Comparison of ENCODE assay signal across 10 mouse cellular contexts in the genomic region with DNA sequence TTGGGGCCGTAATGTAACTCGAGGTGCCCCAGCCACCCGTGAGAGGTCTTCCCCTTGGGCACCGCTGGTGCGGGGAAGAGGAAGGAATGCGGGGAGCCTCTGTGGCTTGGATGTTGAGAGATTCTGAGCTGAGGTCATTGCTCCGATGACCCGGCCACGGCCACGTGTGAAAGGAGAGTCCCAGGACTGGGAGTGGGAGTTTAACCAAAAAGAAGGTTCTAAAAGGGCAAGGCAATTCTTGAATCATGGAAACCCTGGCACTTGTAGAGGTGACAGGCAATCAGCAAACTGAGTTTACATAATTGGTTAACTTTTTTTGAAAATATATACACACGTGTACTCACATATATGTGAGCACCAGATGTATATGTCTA. TPM values are rescaled to one million over a fixed set of nuclear protein-coding genes. Genes with fewer than 3 reads are reported as not detected.
DNase-seq lines count a peak whose midpoint lies in the region; ATAC-seq and TF ChIP-seq lines count a peak whose summit lies in the region.
"Had no signal": no experiment of that assay in that cellular context is flagged by ENCODE, and none has a peak within 500 bp of the region (broad histone marks: within the 10 kb centered on the region; RNA-seq: fewer than 3 reads in every experiment).

No protein-coding gene starts in this region.

- no peak for TF ChIP-seq POLR2A in bone marrow macrophage, adult 2 months (IDR thresholded peaks at IDR 0.05; ENCODE audit: borderline replicate concordance, low read depth, low read length)

- DNase-seq in heart, postnatal 14 days = no peak
- DNase-seq in midbrain, embryonic 10.5 days (ENCODE audit: low spot score) = no peak
- DNase-seq in gastrocnemius, postnatal 36 days = no peak
- no peak for DNase-seq in gastrocnemius, postnatal 10 days
- DNase-seq in left cerebral cortex, postnatal 4 days = no peak

- H3K4me1 ChIP-seq in heart, embryonic 12.5 days (replicated peaks) = peaks cover 4% of the 10 kb centered on the region; the same call in 1 of the 2 replicates
- no peaks in the 10 kb centered on the region for H3K4me1 ChIP-seq in bone marrow macrophage, adult 2 months (ENCODE audit: control insufficient read depth, insufficient read depth, low read length)
- H3K4me1 ChIP-seq in hindbrain, embryonic 12.5 days = peaks cover 9% of the 10 kb centered on the region
- peaks cover 19% of the 10 kb centered on the region for H3K4me1 ChIP-seq in midbrain, embryonic 10.5 days

- peaks cover 63% of the 10 kb centered on the region for H3K27me3 ChIP-seq in heart, embryonic 12.5 days (replicated peaks)
- H3K27me3 ChIP-seq in hindbrain, embryonic 12.5 days = peaks cover 16% of the 10 kb centered on the region
- peaks cover 61% of the 10 kb centered on the region for H3K27me3 ChIP-seq in midbrain, embryonic 10.5 days (ENCODE audit: low read depth, poor library complexity, severe bottlenecking)

- peak overlapping the region; percentile 59 for H3K4me3 ChIP-seq in heart, embryonic 12.5 days
- peak overlapping the region; percentile 53 for H3K4me3 ChIP-seq in bone marrow macrophage, adult 2 months (ENCODE audit: insufficient read depth, low read length)
- H3K4me3 ChIP-seq in hindbrain, embryonic 12.5 days = peak overlapping the region; percentile 60
- peak overlapping the region; percentile 75 for H3K4me3 ChIP-seq in midbrain, embryonic 10.5 days

- H3K4me2 ChIP-seq in heart, embryonic 12.5 days = peak overlapping the region; percentile 96
- peak overlapping the region; percentile 95 for H3K4me2 ChIP-seq in hindbrain, embryonic 12.5 days (replicated peaks)

- no peak for TF ChIP-seq CTCF in bone marrow macrophage, adult 2 months (IDR thresholded peaks at IDR 0.05; ENCODE audit: low read depth, low read length)

- intact Hi-C loops in heart, postnatal 14 days (cut with DNase I) = no loop called here
- intact Hi-C loops in gastrocnemius, postnatal 36 days (cut with DNase I) = no loop called here
- intact Hi-C loops in left cerebral cortex, postnatal 4 days (cut with DNase I) = no loop called here

- 9% methylated on average over 11 of the region's 11 CpGs for WGBS in heart, embryonic 12.5 days
- 9% methylated on average over 11 of the region's 11 CpGs for WGBS in hindbrain, embryonic 12.5 days
- 5% methylated on average over 11 of the region's 11 CpGs for WGBS in midbrain, embryonic 10.5 days

- no peak overlapping the region for H3K27ac ChIP-seq in heart, embryonic 12.5 days (ENCODE audit: poor library complexity, severe bottlenecking)
- H3K27ac ChIP-seq in bone marrow macrophage, adult 2 months (ENCODE audit: insufficient read depth, low read depth, low read length) = no peak overlapping the region
- H3K27ac ChIP-seq in hindbrain, embryonic 12.5 days = no peak overlapping the region
- H3K27ac ChIP-seq in midbrain, embryonic 10.5 days (replicated peaks) = peak overlapping the region; percentile 74

- no peaks in the 10 kb centered on the region for H3K36me3 ChIP-seq in heart, embryonic 12.5 days
- no peaks in the 10 kb centered on the region for H3K36me3 ChIP-seq in hindbrain, embryonic 12.5 days
- H3K36me3 ChIP-seq in midbrain, embryonic 10.5 days = no peaks in the 10 kb centered on the region

- H3K9ac ChIP-seq in heart, embryonic 12.5 days = peak overlapping the region; percentile 59
- peak overlapping the region; percentile 66 for H3K9ac ChIP-seq in hindbrain, embryonic 12.5 days

- ATAC-seq in heart, embryonic 12.5 days (ENCODE audit: insufficient number of reproducible peaks, low FRiP score) = no peak
- no peak for ATAC-seq in hindbrain, embryonic 12.5 days (ENCODE audit: low FRiP score)
- ATAC-seq: CD4-positive, CD25-positive, alpha-beta regulatory T cell, adult 4 months had no signal

- no peaks in the 10 kb centered on the region for H3K9me3 ChIP-seq in heart, embryonic 12.5 days (replicated peaks)
- no peaks in the 10 kb centered on the region for H3K9me3 ChIP-seq in hindbrain, embryonic 12.5 days (replicated peaks)
- H3K9me3 ChIP-seq in midbrain, embryonic 10.5 days (replicated peaks) = no peaks in the 10 kb centered on the region

RNA-seq across cellular contexts. Expression of a gene that starts 0.4 kb away (rescaled TPM):
- 1.3 and 2.0 TPM in 2 replicates for polyA plus RNA-seq in heart, embryonic 12.5 days (2016; fragmentation: Nextera tagmentation; extraction: Ambion mirVana)
- total RNA-seq in heart, postnatal 14 days (2021) = under 1 TPM; 0.26 to 0.37 TPM
- polyA plus RNA-seq in bone marrow macrophage, adult 2 months (2012; ENCODE audit: insufficient read depth, insufficient read length, missing spikeins) = not detected in 2 replicates
- polyA plus RNA-seq in hindbrain, embryonic 12.5 days (2016; fragmentation: Nextera tagmentation; extraction: Ambion mirVana) = 2.0 and 4.0 TPM in 2 replicates
- polyA plus RNA-seq in midbrain, embryonic 10.5 days (2016; fragmentation: Nextera tagmentation; extraction: Ambion mirVana) = 1.7 and 3.1 TPM in 2 replicates
- not detected for total RNA-seq in gastrocnemius, postnatal 36 days (2021)
- total RNA-seq in gastrocnemius, postnatal 10 days (2021) = under 1 TPM in 1 of 2 experiments, not detected in 1; 0.16 TPM
- total RNA-seq in left cerebral cortex, postnatal 4 days (2021) = 1 to 10 TPM; 2.4 to 3.1 TPM
- total RNA-seq: liver, adult 2 months had no signal
- polyA plus RNA-seq: CD4-positive, CD25-positive, alpha-beta regulatory T cell, adult 4 months; liver, adult 2 months had no signal

RNA-seq across cellular contexts. Expression of a gene that starts 56.2 kb away (rescaled TPM):
- 49.0 and 49.1 TPM in 2 replicates for polyA plus RNA-seq in heart, embryonic 12.5 days (2016; fragmentation: Nextera tagmentation; extraction: Ambion mirVana)
- total RNA-seq in heart, postnatal 14 days (2021) = 10 to 100 TPM; 32.5 to 35.6 TPM
- 24.1 and 28.9 TPM in 2 replicates for polyA plus RNA-seq in bone marrow macrophage, adult 2 months (2012; ENCODE audit: insufficient read depth, insufficient read length, missing spikeins)
- 47.1 and 52.4 TPM in 2 replicates for polyA plus RNA-seq in hindbrain, embryonic 12.5 days (2016; fragmentation: Nextera tagmentation; extraction: Ambion mirVana)
- 50.5 and 51.6 TPM in 2 replicates for polyA plus RNA-seq in midbrain, embryonic 10.5 days (2016; fragmentation: Nextera tagmentation; extraction: Ambion mirVana)
- 10 to 100 TPM; 22.9 to 28.9 TPM for total RNA-seq in gastrocnemius, postnatal 36 days (2021)
- 10 to 100 TPM; 48.4 to 52.6 TPM for total RNA-seq in gastrocnemius, postnatal 10 days (2021)
- total RNA-seq in left cerebral cortex, postnatal 4 days (2021) = 10 to 100 TPM; 14.5 to 15.1 TPM
